Mouse (Mus musculus): Measurements from ENCODE around the gene 2310061I04Rik.

Gene 2310061I04Rik

DNA sequence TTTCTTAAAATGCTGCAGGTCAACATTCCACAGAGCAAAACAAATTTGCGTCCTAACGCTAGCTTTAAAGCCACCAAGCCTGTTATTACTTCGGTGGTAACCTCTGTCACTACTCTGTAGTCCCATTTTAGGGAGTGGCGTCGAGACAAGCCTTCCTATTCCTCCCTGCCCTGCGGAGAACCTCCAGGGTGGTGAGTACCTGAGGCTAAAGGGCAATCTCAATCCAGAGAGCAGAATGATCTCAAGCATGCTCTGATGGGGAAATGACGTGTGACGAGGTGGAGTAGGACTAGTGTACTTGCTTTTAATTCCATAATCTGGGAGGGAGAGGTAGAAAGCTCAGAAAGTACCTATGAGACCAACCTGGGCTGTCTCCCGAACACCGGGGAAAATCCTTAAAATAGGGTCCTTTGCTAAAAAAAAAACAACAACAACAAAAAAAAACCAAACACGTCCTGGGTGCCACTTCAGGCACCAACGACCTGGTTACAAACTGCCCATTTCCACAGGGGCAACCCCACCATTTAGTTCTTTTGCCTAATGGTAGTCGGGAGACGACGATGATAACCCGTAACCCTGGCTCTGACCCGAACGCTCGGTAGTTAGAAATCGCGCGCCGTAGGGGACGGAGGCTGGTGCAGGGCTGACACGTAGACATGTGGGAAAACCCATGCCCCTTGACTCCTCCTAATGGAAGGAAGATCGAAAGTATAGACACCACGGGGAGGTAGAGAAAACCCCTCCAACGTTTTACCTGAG lies 18.5 kb upstream of the 2310061I04Rik start:
- DNase-seq (ENCODE audit: low spot score), result peak; percentile 7

DNA sequence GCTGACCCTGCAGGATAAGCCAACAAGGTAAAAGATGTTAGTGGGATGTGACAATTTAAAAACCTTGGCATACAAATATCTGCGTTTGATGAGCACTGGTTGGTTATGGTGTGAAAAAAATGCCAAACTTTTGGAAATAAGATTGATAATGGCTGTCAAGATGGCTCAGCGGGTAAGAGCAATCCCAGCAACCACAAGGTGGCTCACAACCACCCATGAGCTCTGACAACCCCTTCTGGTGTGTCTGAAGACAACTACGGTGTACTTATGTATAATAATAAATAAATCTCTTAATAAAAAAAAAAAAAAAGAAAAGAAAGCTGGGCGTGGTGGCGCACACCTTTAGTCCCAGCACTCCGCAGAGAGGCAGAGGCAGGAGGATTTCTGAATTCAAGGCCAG lies 17.7 kb upstream of the 2310061I04Rik start:
- DNase-seq (ENCODE audit: low spot score), result no peak

DNA sequence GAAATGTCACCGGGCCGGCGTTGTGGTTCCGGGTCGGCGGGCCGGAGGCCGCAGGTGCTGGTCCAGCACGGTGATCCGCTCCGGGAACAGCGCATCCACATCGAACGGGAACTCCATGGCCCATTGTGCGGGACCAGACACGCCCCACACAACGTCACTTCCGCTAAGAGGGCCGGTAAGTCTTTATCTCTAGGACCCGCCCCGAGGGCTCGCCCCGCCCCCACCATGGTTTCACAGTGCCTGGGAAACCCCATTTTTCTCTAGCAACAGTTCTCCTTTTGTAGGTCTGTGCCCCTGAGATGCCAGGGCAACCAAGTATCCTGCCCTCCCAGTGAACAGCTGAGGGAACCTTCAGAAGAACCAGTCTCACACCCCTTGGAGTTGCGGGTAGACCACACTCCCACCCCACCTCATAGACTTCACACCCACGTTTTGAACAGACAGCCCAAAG lies 12.7 kb upstream of the 2310061I04Rik start, which contains the start of gene Atat1:
Atat1 (minus strand) TSS at position 157 of the 451 bp plus-strand sequence.
- DNase-seq (ENCODE audit: low spot score), result peak; percentile 97

DNA sequence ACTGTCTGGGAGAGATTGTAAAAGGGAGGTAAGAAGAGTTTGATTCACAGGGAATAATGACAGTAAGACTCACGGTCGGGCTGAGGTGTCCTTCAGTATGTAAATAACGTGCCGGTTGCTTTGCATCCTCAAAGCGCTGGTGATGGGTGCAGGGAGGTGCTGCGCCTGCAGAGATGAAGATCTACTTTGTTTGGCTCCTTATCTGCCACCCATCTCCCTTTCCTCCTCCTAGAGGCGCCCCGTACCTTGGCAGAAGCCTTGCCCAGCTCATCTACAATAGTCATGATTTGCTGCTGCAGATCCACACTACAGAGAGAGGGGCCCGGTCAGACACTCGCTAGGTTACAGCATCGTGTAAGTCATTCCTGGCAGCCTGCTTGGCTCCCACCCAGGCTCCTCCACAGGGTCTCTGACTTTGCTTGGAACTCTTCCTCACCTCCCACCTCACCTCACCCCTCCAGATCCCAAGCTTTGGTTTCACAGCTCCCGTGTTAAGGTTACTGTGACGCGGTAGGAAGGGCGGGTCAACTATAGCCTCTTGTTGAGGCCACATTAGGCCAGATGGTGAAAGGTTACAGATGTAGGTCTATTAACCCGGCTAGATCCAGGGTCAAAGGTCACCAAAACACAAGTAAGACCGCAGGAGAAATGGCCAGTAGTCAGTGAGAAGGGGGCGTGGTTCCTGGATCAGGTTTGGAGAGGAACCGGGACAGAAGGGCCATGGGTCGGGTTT lies 12.1 kb upstream of the 2310061I04Rik start:
- no peak for DNase-seq (ENCODE audit: low spot score)

DNA sequence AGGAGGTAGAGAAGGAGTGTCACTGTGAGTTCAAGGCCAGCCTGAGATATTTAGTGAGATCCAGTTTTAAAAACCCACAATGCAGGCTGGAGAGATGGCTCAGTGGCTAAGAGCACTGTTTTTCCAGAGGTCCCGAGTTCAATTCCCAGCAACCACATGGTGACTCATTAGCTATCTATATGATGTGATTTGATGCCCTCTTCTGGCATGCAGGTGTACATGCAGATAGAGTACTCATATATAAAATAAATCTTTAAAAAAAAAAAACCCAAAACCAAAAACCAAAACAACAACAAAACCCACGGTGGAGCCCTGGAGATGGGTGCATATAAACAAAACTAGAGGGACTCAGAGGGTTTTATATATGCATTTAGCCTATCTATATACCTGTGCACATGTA lies 10.4 kb upstream of the 2310061I04Rik start:
- DNase-seq (ENCODE audit: low spot score), result peak; percentile 18

DNA sequence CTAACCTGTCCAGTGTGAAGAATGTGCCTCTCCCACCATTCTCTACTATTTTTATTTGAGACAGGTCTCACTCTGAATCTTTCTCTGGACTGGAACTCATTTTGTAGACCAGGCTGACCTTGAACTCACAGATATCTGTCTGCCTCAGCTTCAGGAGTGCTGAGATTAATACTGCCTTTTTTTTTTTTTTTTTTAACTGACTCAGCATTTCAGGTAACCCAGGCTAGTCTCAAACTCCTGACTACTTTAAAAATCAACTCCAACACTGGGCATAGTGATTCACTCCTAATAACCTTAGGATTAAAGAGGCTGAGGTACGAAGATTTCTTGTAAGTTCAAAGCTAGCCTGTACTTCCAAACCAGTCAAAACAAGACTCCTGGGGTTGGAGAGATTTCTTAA lies 8.4 kb upstream of the 2310061I04Rik start:
- DNase-seq (ENCODE audit: low spot score), result no peak

DNA sequence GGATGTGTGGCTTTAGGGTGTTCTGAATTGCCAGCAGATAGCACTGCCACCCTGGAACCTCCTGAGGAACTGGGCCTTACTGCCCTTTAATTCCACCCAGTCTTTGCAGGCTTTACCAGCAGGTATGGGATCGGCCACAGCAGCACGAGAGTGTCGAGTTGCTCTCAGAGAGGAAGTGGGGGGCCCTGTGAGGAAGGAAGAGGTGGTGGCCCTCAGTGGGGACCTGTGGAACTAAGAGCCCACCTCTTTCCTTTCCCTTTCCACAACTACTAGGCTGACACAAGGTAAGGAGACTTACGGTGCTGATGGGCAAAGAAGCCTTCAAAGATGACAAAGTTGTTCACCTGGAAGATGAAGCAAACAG lies 6.7 kb upstream of the 2310061I04Rik start:
- peak; percentile 8 for DNase-seq (ENCODE audit: low spot score)

DNA sequence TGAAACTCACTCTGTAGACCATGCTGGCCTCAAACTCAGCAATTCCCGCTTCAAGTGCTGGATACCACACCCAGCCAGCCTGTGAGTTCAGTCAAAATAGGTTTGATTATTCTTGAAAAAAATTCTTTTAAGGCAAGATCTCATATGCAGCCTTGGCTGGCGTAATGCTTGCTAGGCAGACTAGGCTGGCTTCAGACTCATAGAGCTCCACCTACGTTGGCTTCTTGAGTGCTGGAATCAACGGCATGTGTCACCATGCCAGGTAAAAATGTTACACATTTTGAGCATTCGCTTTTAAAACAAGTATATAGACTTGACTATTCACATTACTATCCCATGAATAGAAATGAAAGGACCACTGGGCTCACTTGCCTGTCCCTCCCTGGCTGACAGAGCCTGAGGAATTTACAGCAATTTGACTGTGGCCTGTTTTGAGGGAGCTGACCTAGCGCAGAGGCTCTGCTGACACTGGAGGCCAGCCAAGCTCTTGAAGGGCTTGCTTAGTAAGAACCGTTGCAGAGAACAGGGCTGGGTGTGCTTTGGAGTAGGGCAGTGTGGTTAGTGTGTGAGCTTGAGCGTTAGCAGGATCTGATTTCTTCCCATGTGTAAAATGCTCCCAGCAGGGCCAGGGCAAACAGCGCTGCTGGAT lies 6.2 kb upstream of the 2310061I04Rik start:
- DNase-seq (ENCODE audit: low spot score), result no peak

DNA sequence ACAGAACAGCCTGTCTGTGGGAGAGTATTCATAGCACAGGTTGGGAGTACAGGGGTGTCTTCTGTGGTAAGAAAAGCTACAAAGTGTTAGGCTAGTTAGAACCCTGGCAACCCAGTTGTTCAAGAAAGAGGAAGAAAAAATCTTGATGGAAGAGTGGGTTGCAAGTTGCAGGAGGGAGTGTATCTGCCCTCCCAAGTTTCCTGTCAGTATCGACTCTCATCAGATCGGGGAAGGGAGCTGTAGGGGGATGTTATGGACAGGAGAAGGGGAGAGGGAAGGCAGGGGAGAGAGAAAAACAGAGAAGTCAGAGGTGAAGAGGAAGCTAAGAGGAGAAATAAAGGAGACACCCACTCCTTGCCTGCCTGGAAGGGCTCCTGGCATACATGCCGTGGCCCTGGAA lies 3.4 kb upstream of the 2310061I04Rik start:
- DNase-seq (ENCODE audit: low spot score), result no peak

DNA sequence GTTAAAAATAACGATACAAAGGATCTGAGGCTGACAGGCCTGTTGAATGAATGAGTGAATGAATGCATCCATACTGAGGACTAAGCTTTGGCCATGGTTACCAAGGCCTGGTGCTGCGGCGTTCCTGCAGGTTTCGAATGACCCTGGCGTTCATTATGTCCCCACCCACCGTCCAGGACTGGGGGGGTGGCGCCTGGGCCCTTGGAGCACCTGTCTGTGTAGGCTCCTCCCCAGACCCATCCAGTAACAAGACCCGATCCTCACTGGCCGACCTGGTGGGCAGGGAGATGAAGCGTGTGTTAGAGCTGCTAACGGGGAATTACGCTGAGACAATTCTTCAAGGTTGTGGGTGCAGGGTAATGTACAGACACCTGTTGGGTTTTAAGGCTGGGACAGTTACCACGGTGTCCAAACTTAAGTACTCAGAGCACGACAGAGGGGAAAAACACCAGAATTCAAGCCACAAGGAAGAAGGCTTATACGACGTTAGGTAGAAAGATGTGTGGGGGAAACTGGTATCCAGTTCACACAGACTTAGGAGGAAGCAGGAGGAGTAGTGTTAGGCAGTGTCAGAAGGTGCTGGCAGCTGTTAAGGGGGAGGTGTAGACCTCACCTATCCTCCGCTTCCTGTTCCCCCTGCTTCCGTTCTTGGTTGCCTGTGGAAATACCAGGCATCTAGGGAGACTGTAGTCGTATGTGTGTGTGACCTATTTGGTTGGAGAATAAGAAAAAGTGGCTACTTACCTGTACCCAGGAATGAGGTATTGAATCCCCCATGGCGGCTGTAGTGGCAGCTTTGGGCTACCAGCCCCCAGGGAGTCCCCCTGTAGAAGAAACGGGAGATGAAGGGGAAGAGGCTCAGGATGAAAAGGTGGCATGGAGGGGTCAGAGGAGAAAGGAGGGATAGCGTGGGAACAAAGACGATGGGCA lies 678 bp upstream of the 2310061I04Rik start:
- no peak for DNase-seq (ENCODE audit: low spot score)

DNA sequence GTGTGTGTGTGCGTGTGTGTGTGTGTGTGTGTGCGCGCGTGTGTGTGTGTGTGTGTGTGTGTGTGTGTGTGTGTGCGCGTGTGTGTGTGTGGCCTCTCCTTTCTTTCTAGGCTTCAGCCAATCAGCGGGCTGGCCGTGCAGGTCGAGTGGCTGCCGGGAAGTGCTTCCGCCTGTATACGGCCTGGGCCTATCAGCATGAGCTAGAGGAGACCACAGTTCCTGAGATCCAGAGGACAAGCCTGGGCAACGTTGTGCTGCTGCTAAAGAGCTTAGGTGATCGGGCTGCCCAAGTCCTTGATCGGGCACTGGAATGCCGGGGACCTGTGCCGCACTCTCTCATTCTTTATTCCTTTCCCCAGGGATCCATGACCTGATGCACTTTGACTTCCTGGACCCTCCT lies 9.5 kb downstream of the 2310061I04Rik start:
- DNase-seq (ENCODE audit: low spot score), result no peak

DNA sequence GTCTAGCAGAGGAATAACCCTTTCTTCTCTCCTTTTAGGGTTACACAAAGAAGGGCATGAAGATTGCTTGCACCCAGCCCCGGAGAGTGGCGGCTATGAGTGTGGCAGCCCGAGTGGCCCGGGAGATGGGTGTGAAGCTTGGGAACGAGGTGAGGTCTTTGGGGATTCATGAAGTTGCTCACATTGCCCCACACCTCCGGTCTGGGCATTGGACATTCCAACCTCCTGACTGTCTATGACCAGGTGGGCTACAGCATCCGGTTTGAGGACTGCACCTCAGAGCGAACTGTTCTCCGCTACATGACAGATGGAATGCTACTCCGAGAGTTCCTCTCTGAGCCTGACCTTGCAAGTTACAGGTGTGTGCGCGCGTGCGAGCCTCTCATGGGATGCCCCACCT lies 13.5 kb downstream of the 2310061I04Rik start:
- no peak for DNase-seq (ENCODE audit: low spot score)

DNA sequence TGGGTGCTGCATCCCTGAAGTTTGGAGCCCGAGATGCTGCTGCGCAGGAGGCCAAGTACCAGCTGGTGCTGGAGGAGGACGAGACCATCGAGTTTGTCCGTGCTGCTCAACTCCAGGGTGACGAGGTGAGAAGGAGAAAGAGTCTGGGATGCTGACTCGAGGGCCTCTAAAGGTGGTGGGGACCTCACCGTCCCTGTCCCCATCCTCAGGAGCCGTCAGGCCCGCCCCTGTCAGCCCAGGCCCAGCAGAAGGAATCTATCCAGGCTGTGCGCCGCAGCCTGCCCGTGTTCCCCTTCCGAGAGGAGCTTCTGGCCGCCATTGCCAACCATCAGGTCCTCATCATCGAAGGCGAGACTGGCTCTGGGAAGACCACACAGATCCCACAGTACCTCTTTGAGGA lies 14.3 kb downstream of the 2310061I04Rik start:
- DNase-seq (ENCODE audit: low spot score), result no peak

DNA sequence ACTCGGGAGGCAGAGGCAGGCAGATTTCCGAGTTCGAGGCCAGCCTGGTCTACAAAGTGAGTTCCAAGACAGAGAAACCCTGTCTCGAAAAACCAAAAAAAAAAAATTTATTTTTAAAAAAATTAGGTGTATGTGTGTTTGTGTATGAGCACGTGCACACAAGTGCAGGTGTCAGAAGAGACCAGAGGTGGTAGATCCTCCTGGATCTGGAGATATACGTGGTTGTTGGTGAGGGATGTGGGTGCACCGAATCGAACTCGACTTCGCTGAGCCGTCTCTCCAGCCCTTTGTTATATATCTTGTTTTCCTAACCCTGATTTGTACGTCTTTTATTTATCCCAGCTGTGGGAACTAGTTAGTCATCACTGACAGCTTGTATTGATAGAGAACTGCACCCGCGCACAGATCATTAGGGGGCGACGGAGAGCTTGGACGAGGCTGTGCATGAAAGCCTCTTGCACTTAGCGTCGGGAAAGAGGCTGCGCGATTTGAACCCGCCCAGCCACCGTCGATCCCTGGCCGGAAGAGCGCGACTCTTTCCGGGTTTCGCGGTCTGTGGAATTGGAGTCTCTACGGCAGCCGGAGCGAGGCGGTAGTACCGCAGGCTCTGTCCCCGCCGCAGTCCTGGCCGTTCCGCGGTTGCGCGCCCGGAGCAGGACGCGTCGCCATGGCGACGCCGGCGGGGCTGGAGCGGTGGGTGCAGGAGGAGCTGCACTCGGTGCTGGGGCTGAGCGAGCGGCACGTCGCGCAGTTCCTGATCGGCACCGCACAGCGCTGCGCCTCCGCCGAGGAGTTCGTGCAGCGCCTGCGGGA lies 17.8 kb downstream of the 2310061I04Rik start, which contains the start of gene Dhx16:
Dhx16 (plus strand) TSS at position 575 of the 813 bp plus-strand sequence.
- peak; percentile 93 for DNase-seq (ENCODE audit: low spot score)

DNA sequence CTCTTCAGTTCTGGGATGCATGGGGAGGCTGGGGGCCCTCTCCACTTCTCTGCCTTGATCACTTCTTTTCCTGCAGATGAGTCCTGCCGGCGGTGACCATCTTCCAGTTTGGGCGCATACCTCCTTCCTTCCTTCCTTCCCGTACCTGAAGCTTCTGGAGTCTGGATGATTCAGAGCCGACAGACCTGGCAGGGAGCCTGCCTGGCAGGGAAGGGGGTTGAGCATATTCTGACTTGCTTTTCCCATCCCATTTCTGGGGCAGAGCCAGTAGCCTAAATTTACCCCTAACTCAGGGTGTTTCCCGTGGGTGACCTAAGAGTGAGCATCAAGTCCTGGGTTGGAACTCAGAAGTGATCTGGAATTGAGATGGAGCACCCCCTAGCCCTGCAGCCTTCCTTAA lies 22.5 kb downstream of the 2310061I04Rik start:
- no peak for DNase-seq (ENCODE audit: low spot score)

DNA sequence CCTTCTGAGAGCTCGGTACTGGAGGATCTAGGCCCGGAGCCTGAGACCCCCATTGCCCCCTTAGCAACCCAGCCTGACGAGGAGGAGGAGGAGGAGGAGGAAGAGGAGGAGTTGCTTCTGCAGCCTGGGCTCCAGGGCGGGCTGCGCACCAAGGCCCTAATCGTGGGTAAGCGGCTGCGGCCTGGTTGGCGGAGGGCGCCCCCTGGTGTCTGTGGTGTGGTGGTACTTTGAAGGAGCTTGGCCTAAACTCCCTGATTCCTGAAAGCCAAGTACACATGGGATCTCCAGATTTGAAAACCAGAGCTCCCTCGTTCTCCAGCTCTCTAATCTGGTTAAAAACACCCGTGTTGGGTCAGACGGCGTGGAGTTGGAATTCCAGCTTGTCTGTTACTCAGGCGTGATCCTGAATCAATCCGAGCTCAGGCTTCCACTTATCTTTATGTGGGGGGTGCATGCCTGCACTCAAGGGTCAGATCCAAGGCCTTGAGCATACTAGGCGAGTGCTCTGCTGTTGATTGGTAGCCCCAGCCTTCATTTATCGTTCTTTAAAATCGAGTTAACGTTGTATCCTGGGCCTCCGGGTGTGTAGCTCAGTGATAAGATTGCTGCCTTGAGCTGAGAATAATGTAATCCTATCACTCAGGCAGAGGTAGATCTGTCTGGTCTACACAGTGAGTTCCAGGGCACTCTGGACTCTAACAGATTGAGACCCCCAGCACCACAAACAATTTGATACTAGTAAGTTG lies 23.3 kb downstream of the 2310061I04Rik start:
- peak; percentile 80 for DNase-seq (ENCODE audit: low spot score)

DNA sequence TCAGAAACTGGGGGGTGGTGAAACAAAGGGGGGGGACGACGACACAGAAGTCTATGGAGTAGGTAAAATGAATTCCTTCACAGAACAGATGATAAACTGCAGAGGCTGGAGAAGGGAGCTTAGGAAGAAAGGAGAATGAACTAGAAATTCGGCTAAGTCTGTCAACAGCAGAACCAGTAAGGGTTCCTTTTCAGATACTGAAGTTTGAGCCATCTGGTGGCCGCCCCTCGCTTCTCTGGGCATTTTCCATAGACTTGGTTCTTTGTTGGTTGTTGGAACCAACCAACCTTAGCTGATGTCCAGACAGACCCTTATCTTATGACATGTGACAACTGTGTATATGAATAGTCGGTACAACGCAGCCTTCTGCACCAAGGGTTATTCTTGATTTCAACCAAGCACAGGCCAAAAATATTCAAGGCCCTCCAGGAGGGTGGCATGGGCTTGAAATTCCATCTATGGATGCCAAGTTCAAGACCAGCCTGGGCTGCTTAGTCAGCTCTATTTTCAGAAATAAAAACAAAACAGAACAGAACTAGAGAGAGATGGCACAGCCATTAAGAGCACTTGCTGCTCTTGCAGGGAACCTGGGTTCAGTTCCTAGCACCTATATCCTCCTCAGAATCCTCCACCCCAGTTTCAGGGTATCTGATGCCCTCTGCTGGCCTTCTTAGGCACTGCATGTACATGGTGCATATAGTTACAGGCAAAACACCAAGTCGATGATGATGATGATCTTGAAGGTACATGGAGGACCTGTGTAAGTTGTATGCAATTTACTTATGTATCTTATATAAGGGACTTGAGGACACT lies 26.1 kb downstream of the 2310061I04Rik start:
- DNase-seq (ENCODE audit: low spot score), result peak; percentile 67

DNA sequence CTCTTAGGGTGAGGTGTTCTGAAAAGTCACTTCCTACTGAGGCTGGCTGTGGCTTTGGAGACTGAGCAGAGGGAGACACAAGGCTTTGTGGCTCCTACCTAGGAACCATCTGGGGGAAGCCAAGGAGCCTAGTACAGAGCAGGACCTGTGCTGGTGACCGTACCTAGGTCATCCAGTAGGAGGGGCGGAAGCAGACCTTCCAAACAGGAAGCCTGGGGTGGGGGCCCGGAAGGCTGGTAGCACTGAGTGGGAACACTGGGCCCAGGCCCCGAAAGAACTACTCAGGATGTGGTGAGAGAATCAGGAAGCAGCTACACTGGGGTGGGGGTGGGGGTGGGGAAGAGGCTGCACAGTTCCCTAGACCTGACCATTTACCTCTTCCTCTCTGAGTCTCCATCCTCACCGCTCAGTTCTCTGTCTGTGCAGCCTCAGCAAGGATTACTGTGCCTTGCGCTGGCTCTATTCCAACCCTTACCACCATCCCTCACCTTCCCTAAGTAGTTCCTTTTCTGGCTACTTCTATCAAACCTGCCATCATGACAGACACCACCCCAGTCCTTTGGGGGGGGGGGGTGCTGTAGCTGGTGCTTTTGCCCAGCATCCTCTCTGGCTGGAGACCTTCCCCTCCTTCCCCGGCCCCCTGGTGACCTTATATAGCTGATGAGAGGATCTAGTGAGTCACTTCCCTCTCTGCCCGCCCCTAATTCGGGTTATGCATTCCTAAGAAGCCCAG lies 26.9 kb downstream of the 2310061I04Rik start:
- peak; percentile 87 for DNase-seq (ENCODE audit: low spot score)

Data from T-cell, adult 2 months (primary cell).